Mouse (Mus musculus) liver, embryonic 14.5 days (tissue): Measurements from ENCODE around the gene Iars2. TPM values are rescaled to one million over a fixed set of nuclear protein-coding genes. Genes with fewer than 3 reads are reported as not detected.

Experiments
- ATAC-seq: fragments of 200-750 bp; cut with Nextera tagmentation; 2 replicates; pipeline ENCODE4 v1.8.0; 2017; ENCODE audit warnings: moderate number of reproducible peaks, mild to moderate bottlenecking, moderate library complexity; ENCODE audit not compliant: insufficient read depth
- DNase-seq, 3 experiments: peaks; one replicate each; pipeline ENCODE4 v3.0.0-alpha.2; 2012 to 2013; ENCODE audit warnings: low read depth in 3 of 3, low spot score in 3 of 3
- H3K27ac ChIP-seq: fragments of 300-500 bp; sonication (generic); 2 replicates; pipeline ENCODE4 v1.5.1; 2014; ENCODE audit warnings: moderate library complexity, mild to moderate bottlenecking, control low read depth, inconsistent platforms
- H3K27me3 ChIP-seq: fragments of 300-500 bp; sonication (generic); 2 replicates; pipeline ENCODE4 v1.6.1; 2014; ENCODE audit warnings: mild to moderate bottlenecking, low read length, moderate library complexity; ENCODE audit not compliant: control insufficient read depth, insufficient read depth
- H3K36me3 ChIP-seq: fragments of 300-500 bp; sonication (generic); replicated peaks from 2 replicates; pipeline ENCODE4 v1.6.1; 2014; ENCODE audit warnings: low read depth; ENCODE audit not compliant: control insufficient read depth, insufficient read depth
- H3K4me1 ChIP-seq, 2 experiments: fragments of 200-500 bp in 1 of 2; fragments of 300-500 bp in 1 of 2; sonication (generic) in 1 of 2; replicated peaks; 2 replicates each; pipeline ENCODE4 v1.6.1; 2012 to 2014; ENCODE audit warnings: antibody characterized with exemption in 1 of 2, inconsistent platforms in 1 of 2, low read length in 1 of 2; ENCODE audit not compliant: control insufficient read depth in 2 of 2, insufficient read depth in 2 of 2
- H3K4me2 ChIP-seq: fragments of 300-500 bp; sonication (generic); 2 replicates; pipeline ENCODE4 v1.6.1; 2014; ENCODE audit warnings: low read depth, mild to moderate bottlenecking, control low read depth, moderate library complexity
- H3K4me3 ChIP-seq, 2 experiments: fragments of 200-500 bp in 1 of 2; fragments of 300-500 bp in 1 of 2; sonication (generic) in 1 of 2; 2 replicates each; pipeline ENCODE4 v1.5.1; 2012 to 2014; ENCODE audit warnings: low read depth in 2 of 2, low read length in 2 of 2, mild to moderate bottlenecking in 2 of 2, control low read depth in 1 of 2, inconsistent platforms in 1 of 2, moderate library complexity in 1 of 2; ENCODE audit not compliant: insufficient read depth in 1 of 2
- H3K9ac ChIP-seq: fragments of 300-500 bp; sonication (generic); replicated peaks from 2 replicates; pipeline ENCODE4 v1.6.1; 2014; ENCODE audit warnings: mild to moderate bottlenecking, control low read depth, moderate library complexity
- H3K9me3 ChIP-seq: fragments of 300-500 bp; sonication (generic); 2 replicates; pipeline ENCODE4 v1.6.1; 2016; ENCODE audit warnings: low read length, mixed read lengths; ENCODE audit not compliant: control insufficient read depth
- CTCF ChIP-seq: IDR thresholded peaks from 2 replicates; pipeline ENCODE4 v1.5.1; 2016; ENCODE audit warnings: antibody characterized with exemption, low read depth, control low read depth
- EP300 ChIP-seq: IDR thresholded peaks from 2 replicates; pipeline ENCODE4 v1.6.1; 2016; ENCODE audit warnings: antibody characterized with exemption, low read depth
- WGBS: fragments of 180-500 bp; shearing (Covaris S2); extraction: QIAGEN DNeasy Blood & Tissue Kit; methylation state at CpG from one replicate; pipeline ENCODE4 v1.1.7; 2014; ENCODE audit not compliant: insufficient replicate concordance; 5-methylcytosine and 5-hydroxymethylcytosine counted together
- polyA plus RNA-seq, 2 experiments: library from polyadenylated mRNA; depleted of rRNA in 1 of 2; stranded (reverse) in 1 of 2; unstranded in 1 of 2; fragments of >200 nt; fragmentation: Nextera tagmentation in 1 of 2; extraction: Ambion mirVana in 1 of 2; gene quantifications; 2 replicates each; pipeline versions ENCODE4 v1.2.1 to v1.2.3; 2012 to 2014

Gene Iars2
- polyA plus RNA-seq (2012; rRNA removed) (12.3 and 17.6 TPM in 2 replicates), polyA plus RNA-seq (2014; fragmentation: Nextera tagmentation; extraction: Ambion mirVana) (19.1 and 21.9 TPM in 2 replicates)

DNA sequence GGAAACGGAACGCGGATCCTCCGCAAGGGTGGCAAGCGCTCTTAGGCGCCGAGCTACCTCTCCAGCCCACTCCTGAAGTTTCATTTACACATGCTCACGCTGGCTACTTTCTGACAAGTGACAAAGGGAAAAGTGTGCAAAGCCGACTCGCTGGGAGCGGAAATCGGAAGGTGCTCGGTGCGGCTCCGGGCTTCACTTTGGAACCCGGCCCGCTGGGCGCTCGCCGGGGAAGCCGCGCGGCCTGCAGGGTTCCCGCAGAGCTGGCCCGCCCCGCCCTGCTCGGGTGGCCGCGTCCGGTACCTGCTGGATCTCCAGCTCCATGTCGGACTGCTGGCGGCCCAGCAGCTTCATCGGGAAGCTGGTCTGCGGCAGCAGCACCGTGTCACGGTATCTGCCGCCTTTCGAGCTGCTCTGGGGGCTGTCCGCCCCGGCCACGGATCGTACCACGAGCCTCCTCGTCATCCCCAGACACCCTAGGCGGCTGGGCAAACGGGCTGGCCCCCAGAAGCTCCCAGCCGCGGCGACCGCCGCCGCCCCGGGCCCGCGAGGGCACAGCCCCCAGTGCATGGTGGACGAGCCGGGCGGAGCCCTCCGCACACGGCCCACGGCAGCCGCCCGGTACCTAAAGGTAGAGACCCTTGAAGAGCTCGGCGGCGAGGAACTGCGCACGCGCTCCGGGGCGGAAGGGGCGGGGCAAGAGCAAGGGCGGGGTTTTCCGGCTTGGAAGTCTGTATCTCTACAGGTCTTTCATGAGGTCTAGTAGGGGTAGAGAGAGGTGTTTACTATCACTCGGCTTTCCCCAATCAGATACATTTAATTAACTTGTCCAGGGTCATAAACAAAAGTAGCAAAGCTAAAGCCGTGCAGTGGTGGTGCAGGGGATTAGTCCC, at the start of gene Iars2:
Gene Iars2, minus strand, starts transcription at position 676 of the 890 bp plus-strand sequence.
- H3K4me2 ChIP-seq: peak within 1 kb of the TSS; percentile 85
- peak within 1 kb of the TSS; percentile 72 for H3K9ac ChIP-seq
- peak within 1 kb of the TSS; percentile 2 for H3K27ac ChIP-seq
- no peak; the same call in 1 of the 2 replicates for TF ChIP-seq CTCF
- no peak for TF ChIP-seq EP300
- H3K36me3 ChIP-seq: peaks cover 14% of the 10 kb centered on the region
- peaks cover 0 to 9% of the 10 kb centered on the region in 2 experiments for H3K4me1 ChIP-seq
- H3K4me3 ChIP-seq: peak within 1 kb of the TSS; percentile 59 to 76
- H3K27me3 ChIP-seq: no peaks in the 10 kb centered on the region
- ATAC-seq: peak; percentile 90
- no peaks in the 10 kb centered on the region for H3K9me3 ChIP-seq
- peak; percentile 71 to 76 (median 71) for DNase-seq
- under 1% methylated on average over 73 of the region's 76 CpGs for WGBS

GRCm38 (mm10) chr1:185377429-185377828, 48.2 kb upstream of the Iars2 start:
- ATAC-seq (no peak), DNase-seq (no peak)
- Histone ChIP-seq H3K36me3 (peaks cover 82% of the 10 kb centered on the region), H3K27ac (no peak overlapping the region), H3K9ac (no peak overlapping the region), H3K4me2 (no peak overlapping the region), H3K4me1 (no peaks in the 10 kb centered on the region), H3K27me3 (no peaks in the 10 kb centered on the region), H3K9me3 (no peaks in the 10 kb centered on the region), H3K4me3 (no peak overlapping the region)
- TF ChIP-seq EP300: no peak
- no peak for TF ChIP-seq CTCF
- 76% methylated on average over 2 of the region's 2 CpGs for WGBS

DNA sequence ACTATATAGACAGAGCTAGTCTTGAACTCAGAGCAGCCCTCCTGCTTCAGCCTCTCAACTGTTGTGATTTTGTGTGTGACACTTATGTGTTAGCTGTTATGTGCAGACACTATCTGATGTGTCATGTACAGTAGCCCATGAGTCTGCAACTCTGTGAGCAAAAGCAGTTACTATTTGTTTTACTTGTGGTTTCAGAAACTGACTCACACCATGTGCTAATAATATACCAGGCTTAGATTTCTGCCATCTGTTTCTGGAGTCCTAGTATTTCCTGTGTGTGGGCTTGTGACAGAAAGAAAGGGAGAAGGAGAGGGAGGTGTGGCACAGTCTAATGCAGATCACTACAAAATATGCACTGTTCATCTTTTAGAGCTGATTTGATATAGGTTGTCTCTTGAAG, 47.2 kb upstream of the Iars2 start:
- H3K4me1 ChIP-seq: no peaks in the 10 kb centered on the region
- TF ChIP-seq CTCF (no peak), EP300 (no peak)
- H3K36me3 ChIP-seq: peaks cover 79% of the 10 kb centered on the region
- no peak overlapping the region for H3K4me2 ChIP-seq
- no peak for ATAC-seq
- H3K4me3 ChIP-seq: no peak overlapping the region
- no peaks in the 10 kb centered on the region for H3K27me3 ChIP-seq
- H3K27ac ChIP-seq: no peak overlapping the region
- H3K9ac ChIP-seq: no peak overlapping the region
- DNase-seq: no peak
- no peaks in the 10 kb centered on the region for H3K9me3 ChIP-seq

DNA sequence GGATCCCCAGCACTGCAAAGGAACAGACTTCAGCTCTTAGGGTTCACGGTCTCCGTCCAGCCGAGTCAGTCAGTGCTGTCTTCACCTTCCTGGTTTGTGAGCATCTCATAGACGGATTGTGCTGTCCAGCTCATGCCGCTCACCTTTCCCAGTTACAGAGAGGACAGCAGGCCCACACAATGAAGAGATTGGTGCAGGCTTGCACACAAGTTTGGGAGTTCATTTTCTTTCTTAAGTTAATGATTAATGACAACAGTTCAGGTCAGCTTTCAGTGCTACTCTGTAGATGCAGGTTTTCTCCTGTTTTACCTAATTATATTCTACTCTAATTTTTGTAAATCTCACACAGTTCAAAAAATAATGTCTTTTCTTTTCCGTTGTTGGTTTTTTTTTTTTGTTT, 40.8 kb upstream of the Iars2 start:
- H3K27ac ChIP-seq: no peak overlapping the region
- H3K36me3 ChIP-seq: peaks cover 47% of the 10 kb centered on the region
- H3K9me3 ChIP-seq: no peaks in the 10 kb centered on the region
- H3K4me1 ChIP-seq: peaks cover under 1 to 9% of the 10 kb centered on the region in 2 experiments; a peak in 3 of 4 replicates
- H3K9ac ChIP-seq: no peak overlapping the region
- no peak overlapping the region for H3K4me3 ChIP-seq
- TF ChIP-seq CTCF: no peak
- no peak for TF ChIP-seq EP300
- H3K4me2 ChIP-seq: no peak overlapping the region
- peak; percentile 29 for ATAC-seq
- 88% methylated on average over 6 of the region's 6 CpGs for WGBS
- H3K27me3 ChIP-seq: no peaks in the 10 kb centered on the region
- no peak for DNase-seq

DNA sequence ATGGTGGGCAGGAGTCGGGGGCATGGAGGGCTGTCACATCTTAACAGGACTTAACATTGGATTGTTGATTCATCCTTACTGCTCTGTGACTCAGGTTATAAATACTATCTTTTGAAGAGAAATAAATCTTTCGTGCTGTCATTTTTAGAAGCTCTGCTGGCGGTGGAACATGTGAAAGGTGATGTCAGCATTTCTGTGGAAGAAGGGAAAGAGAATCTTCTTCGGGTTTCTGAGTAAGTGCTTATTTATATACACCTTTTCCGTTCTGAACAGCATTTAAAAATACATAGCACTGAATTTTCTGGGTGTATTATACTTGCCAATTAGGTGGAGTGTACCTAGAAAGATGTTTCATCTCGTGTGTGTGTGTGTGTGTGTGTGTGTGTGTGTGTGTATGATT, 38.2 kb upstream of the Iars2 start:
- H3K27ac ChIP-seq: no peak overlapping the region
- no peak overlapping the region for H3K4me3 ChIP-seq
- no peak for TF ChIP-seq CTCF
- no peak for TF ChIP-seq EP300
- no peak overlapping the region for H3K9ac ChIP-seq
- ATAC-seq: no peak
- 74% methylated on average over 6 of the region's 6 CpGs for WGBS
- H3K9me3 ChIP-seq: no peaks in the 10 kb centered on the region
- H3K27me3 ChIP-seq: no peaks in the 10 kb centered on the region
- no peak for DNase-seq
- H3K4me2 ChIP-seq: no peak overlapping the region
- H3K4me1 ChIP-seq: peaks cover 10 to 17% of the 10 kb centered on the region in 2 experiments
- H3K36me3 ChIP-seq: peaks cover 30% of the 10 kb centered on the region
